Mouse (Mus musculus): ENCODE results near the gene Myo3a. TPM values are rescaled to one million over a fixed set of nuclear protein-coding genes. Genes with fewer than 3 reads are reported as not detected.

Gene Myo3a
- polyA plus RNA-seq, 1 experiment: not detected

GRCm38 (mm10) chr2:22590206-22590490, 362.8 kb downstream of the Myo3a start:
- no peak overlapping the region for H3K27ac ChIP-seq (ENCODE audit: control insufficient read depth, insufficient read depth, low read depth, low read length, poor library complexity)
- no peak overlapping the region for H3K4me3 ChIP-seq (replicated peaks; ENCODE audit: control insufficient read depth, low read depth, low read length)
- TF ChIP-seq CTCF (IDR thresholded peaks at IDR 0.05; ENCODE audit: control insufficient read depth, insufficient read depth, low read length) (no peak), POLR2A (IDR thresholded peaks at IDR 0.05; ENCODE audit: borderline replicate concordance, control insufficient read depth, low read depth, low read length) (no peak)
- H3K4me1 ChIP-seq (ENCODE audit: control insufficient read depth, insufficient read depth, low read length): no peaks in the 10 kb centered on the region

GRCm38 (mm10) chr2:22617951-22618350, 390.6 kb downstream of the Myo3a start:
- Histone ChIP-seq H3K27ac (ENCODE audit: control insufficient read depth, insufficient read depth, low read depth, low read length, poor library complexity) (no peak overlapping the region), H3K4me3 (replicated peaks; ENCODE audit: control insufficient read depth, low read depth, low read length) (no peak overlapping the region), H3K4me1 (ENCODE audit: control insufficient read depth, insufficient read depth, low read length) (no peaks in the 10 kb centered on the region)
- TF ChIP-seq POLR2A (IDR thresholded peaks at IDR 0.05; ENCODE audit: borderline replicate concordance, control insufficient read depth, low read depth, low read length) (no peak), CTCF (IDR thresholded peaks at IDR 0.05; ENCODE audit: control insufficient read depth, insufficient read depth, low read length) (no peak)
- WGBS: 4% methylated on average over 9 of the region's 9 CpGs

DNA sequence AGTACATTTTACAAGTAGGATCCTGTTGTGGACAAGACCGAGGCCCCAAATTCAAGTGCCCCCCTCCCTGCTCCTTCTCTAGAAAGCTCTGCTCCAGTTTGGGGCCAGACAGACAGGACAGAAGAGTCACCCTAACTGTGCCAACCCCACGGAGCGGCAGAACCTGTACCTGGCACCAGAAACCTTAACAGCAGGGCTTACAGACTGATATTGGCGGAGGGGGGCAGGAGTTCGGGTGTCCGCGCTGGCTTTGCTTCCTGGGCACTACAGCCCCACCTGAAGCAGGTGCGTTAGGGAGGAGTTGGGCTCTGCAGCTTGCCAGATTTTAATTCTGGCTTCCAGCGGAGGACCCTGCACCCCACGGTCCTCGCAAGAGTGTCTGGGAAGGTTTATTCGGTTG, 392.1 kb downstream of the Myo3a start:
- TF ChIP-seq POLR2A (IDR thresholded peaks at IDR 0.05; ENCODE audit: borderline replicate concordance, control insufficient read depth, low read depth, low read length): no peak
- TF ChIP-seq CTCF (IDR thresholded peaks at IDR 0.05; ENCODE audit: control insufficient read depth, insufficient read depth, low read length): no peak
- Histone ChIP-seq H3K27ac (ENCODE audit: control insufficient read depth, insufficient read depth, low read depth, low read length, poor library complexity) (no peak overlapping the region), H3K4me3 (replicated peaks; ENCODE audit: control insufficient read depth, low read depth, low read length) (no peak overlapping the region), H3K4me1 (ENCODE audit: control insufficient read depth, insufficient read depth, low read length) (no peaks in the 10 kb centered on the region)
- WGBS: 8% methylated on average over 12 of the region's 12 CpGs

DNA sequence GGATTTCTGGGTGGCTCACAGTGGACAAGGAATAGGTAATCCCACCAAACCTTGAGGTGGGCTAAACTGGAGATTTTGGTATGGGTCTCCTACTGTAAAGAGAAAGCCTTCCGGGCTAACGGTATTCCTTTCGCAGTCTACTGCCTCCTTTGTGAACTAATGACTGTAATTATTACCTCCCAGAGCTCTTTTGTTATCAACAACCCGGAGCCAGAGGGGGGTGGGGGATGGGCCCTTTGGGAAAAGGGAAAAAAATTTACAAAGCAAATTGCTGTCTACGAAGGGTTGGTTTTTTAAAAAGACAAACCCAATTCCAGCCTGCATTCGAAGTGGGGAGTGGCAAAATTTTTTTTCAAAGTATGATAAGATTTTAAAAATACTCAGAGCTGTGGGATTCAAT, 392.7 kb downstream of the Myo3a start:
- Histone ChIP-seq H3K4me1 (ENCODE audit: control insufficient read depth, insufficient read depth, low read length) (no peaks in the 10 kb centered on the region), H3K27ac (ENCODE audit: control insufficient read depth, insufficient read depth, low read depth, low read length, poor library complexity) (no peak overlapping the region), H3K4me3 (replicated peaks; ENCODE audit: control insufficient read depth, low read depth, low read length) (no peak overlapping the region)
- TF ChIP-seq CTCF (IDR thresholded peaks at IDR 0.05; ENCODE audit: control insufficient read depth, insufficient read depth, low read length): no peak
- TF ChIP-seq POLR2A (IDR thresholded peaks at IDR 0.05; ENCODE audit: borderline replicate concordance, control insufficient read depth, low read depth, low read length): no peak
- WGBS: 6% methylated on average over 6 of the region's 6 CpGs

GRCm38 (mm10) chr2:22620534-22620933, 393.2 kb downstream of the Myo3a start:
- Histone ChIP-seq H3K4me3 (replicated peaks; ENCODE audit: control insufficient read depth, low read depth, low read length) (no peak overlapping the region), H3K27ac (ENCODE audit: control insufficient read depth, insufficient read depth, low read depth, low read length, poor library complexity) (no peak overlapping the region), H3K4me1 (ENCODE audit: control insufficient read depth, insufficient read depth, low read length) (no peaks in the 10 kb centered on the region)
- WGBS: 24% methylated on average over 7 of the region's 7 CpGs
- TF ChIP-seq CTCF (IDR thresholded peaks at IDR 0.05; ENCODE audit: control insufficient read depth, insufficient read depth, low read length): no peak
- TF ChIP-seq POLR2A (IDR thresholded peaks at IDR 0.05; ENCODE audit: borderline replicate concordance, control insufficient read depth, low read depth, low read length): no peak

- H3K27ac ChIP-seq (ENCODE audit: control insufficient read depth, insufficient read depth, low read depth, low read length, poor library complexity): no peak overlapping the region
- no peak overlapping the region for H3K4me3 ChIP-seq (replicated peaks; ENCODE audit: control insufficient read depth, low read depth, low read length)
- no peaks in the 10 kb centered on the region for H3K4me1 ChIP-seq (ENCODE audit: control insufficient read depth, insufficient read depth, low read length)
- 4% methylated on average over 20 of the region's 20 CpGs for WGBS
- no peak for TF ChIP-seq POLR2A (IDR thresholded peaks at IDR 0.05; ENCODE audit: borderline replicate concordance, control insufficient read depth, low read depth, low read length)
These were observed 393.9 kb downstream of the Myo3a start for GRCm38 (mm10) chr2:22620978-22621827.

DNA sequence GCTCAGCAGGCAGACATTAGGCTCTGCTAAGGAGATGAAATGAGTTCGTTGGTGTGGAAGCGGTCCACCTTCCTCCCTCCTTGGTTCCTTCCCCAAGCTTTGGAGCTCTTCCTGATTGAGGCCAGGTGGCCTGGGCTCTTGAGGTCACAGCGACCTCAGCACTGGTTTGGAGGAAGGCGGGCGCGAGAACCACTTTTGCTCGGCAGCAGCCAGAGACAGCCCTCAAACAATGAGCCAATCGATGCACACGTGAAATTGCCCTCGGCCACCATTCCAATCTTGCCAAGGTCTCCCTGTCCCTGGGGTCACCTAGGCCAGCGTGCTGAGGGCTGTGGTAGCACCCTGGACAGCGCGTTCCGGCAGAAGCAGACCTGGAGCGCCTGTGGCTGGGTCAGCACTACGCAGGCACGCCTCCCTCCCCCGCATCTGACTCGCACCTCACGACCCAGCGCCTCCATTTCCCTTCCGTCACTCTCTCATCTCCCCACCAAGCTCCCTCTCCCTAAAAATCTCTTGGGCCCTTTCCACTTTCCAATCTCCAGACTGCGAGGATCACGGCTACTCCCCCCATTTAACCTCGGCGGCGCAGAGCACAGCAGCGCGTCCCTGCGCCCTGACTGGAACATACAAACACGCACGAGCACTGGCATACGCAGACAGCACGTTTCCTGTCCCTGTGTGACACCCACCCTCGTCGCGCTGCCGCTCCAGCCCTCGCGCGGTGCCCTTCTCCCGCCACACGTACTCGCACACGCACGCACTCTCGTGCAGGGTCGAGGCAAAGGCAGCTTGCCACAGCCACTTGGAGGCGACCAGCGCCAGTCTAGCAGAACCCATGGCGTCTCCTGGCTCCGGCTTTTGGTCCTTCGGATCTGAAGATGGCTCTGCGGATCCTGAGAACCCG, 394.8 kb downstream of the Myo3a start, which contains the start of gene Gad2:
Gad2 (plus strand) TSS at position 378 of the 904 bp plus-strand sequence.
- 1% methylated on average over 55 of the region's 55 CpGs for WGBS
- H3K4me3 ChIP-seq (replicated peaks; ENCODE audit: control insufficient read depth, low read depth, low read length): no peak within 1 kb of the TSS
- TF ChIP-seq POLR2A (IDR thresholded peaks at IDR 0.05; ENCODE audit: borderline replicate concordance, control insufficient read depth, low read depth, low read length): 0 out of 2 replicates have a peak, but pooled peaks have one; percentile 9
- TF ChIP-seq CTCF (IDR thresholded peaks at IDR 0.05; ENCODE audit: control insufficient read depth, insufficient read depth, low read length): no peak
- H3K27ac ChIP-seq (ENCODE audit: control insufficient read depth, insufficient read depth, low read depth, low read length, poor library complexity): no peak within 1 kb of the TSS
- H3K4me1 ChIP-seq (ENCODE audit: control insufficient read depth, insufficient read depth, low read length): no peaks in the 10 kb centered on the region

All from bone marrow, adult 2 months (tissue).